Mouse (Mus musculus) layer of hippocampus, postnatal 25 days (tissue): ENCODE data around the gene Olfr96. TPM values are rescaled to one million over a fixed set of nuclear protein-coding genes. Genes with fewer than 3 reads are reported as not detected.

Experiments used
- DNase-seq, 2 experiments: peaks; one replicate each; pipeline ENCODE4 v3.0.0; 2022; ENCODE audit warnings: mixed read lengths in 2 of 2, low spot score in 1 of 2; ENCODE audit errors: extremely low spot score in 1 of 2
- total RNA-seq, 2 experiments: library from RNA; stranded (reverse); gene quantifications; 2 replicates each; pipeline ENCODE4 v1.2.3; 2021

Gene Olfr96
- total RNA-seq, 2 experiments from 2014 or later = not detected

DNA sequence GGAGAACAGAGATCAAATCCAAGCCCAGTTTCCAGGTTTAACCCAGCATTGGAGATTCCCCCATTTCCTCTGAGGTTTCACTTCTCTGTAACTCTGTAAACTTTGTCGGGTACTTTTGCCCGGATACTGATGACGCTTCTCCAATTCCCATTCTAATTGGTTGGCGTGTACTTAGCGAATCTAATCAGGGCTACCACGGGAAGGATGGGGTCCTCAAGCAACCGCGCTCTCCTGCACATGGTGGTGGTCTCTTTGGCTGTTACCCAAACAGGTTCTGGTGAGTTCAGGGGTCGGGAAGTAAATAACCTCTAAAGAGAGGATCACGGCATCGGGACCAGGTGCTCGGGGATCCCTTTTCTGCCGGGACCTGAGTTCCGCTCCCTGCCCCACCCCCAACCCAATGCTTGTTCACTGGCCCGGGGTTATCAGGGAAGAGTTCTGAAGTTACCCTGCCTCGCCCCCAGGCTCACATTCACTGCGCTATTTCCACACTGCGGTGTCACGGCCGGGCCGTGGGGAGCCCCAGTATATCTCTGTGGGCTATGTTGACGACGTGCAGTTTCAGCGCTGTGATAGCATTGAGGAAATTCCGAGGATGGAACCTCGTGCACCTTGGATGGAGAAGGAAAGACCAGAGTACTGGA, 50.2 kb downstream of the Olfr96 start, which contains the start of gene H2-M3:
H2-M3 (plus strand) TSS at position 163 of the 644 bp plus-strand sequence.
- peak; percentile 86 to 97 for DNase-seq

DNA sequence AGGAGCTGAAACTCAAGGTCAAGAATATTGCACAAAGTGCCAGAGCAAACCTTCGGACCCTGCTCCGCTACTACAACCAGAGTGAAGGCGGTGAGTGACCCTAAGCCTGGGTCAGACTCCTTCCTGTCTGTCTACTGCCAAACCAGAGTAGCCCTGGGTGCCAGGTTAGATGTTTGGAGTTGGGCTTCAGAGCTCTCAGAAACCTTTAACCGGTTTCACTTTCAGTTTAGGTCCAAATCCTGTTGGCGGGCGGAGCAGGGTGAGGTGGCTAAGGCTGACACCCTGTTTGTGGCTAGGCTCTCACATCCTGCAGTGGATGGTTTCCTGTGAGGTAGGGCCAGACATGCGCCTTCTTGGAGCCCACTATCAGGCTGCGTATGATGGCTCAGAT, 50.8 kb downstream of the Olfr96 start:
- DNase-seq = peak in 1 of 2 experiments; percentile 10

DNA sequence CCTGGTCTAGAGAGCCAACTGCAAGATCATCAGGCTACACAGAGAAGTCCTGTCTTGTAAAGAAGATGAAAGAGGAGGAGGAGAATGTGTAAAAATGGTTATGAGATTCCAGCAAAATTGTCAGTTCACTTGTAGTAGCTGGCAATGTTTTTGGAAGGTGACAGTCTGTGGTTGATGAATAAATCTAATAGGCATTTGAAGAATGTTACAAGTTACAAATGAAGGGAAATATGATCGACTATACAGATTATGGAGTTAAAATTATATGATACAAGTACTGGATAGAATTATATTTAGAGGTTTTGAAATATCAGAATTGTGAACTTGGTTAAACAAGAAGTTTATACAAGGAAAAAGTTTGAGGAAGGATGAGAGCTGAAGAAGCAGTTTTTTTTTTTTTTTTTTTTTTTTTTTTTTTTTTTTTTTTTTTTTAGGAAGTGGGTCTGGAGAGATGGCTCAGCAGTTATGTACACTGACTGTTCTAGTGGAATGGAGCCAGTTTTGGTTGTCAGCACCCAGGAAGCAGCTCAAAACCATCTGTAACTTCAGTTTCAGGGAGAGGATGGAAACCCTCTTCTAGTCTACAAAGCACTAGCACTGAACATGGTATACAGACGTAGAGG, 55.8 kb downstream of the Olfr96 start:
- no peak for DNase-seq

Other genes with a start within 250 kb of the Olfr96 start
- under 1 TPM in 1 of 2 experiments, not detected in 1; 0.32 TPM for gene 2410137M14Rik, start 238.9 kb upstream of the Olfr96 start, total RNA-seq
- gene H2-M5, start 230.6 kb upstream of the Olfr96 start, total RNA-seq = 1 to 10 TPM; 1.2 TPM
- 10 to 100 TPM; 14.5 to 21.7 TPM for gene Zfp57, start 219.0 kb upstream of the Olfr96 start, total RNA-seq
- gene Mog, start 196.7 kb upstream of the Olfr96 start, total RNA-seq = 100 to 1,000 TPM in 1 of 2 experiments, 10 to 100 TPM in 1; 96.8 to 121 TPM
- 100 to 1,000 TPM; 706 to 708 TPM for gene Gabbr1, start 174.2 kb upstream of the Olfr96 start, total RNA-seq
- gene Olfr90, start 131.6 kb upstream of the Olfr96 start, total RNA-seq = under 1 TPM in 1 of 2 experiments, not detected in 1; 0.14 TPM
- not detected for gene Olfr91, start 121.9 kb upstream of the Olfr96 start, total RNA-seq
- gene Olfr92, start 100.1 kb upstream of the Olfr96 start, total RNA-seq = not detected
- not detected for gene Olfr93, start 58.7 kb upstream of the Olfr96 start, total RNA-seq
- not detected for gene Ubd, start 26.3 kb upstream of the Olfr96 start, total RNA-seq
- not detected for gene Olfr94, start 19.2 kb upstream of the Olfr96 start, total RNA-seq
- not detected for gene Olfr95, start 7.0 kb upstream of the Olfr96 start, total RNA-seq
- not detected for gene Olfr97, start 17.2 kb downstream of the Olfr96 start, total RNA-seq
- gene Olfr98, start 43.6 kb downstream of the Olfr96 start, total RNA-seq = not detected
- 1 to 10 TPM; 1.2 to 2.2 TPM for gene H2-M3, start 50.1 kb downstream of the Olfr96 start, total RNA-seq
- not detected for gene Olfr99, start 63.3 kb downstream of the Olfr96 start, total RNA-seq
- gene Olfr101, start 84.2 kb downstream of the Olfr96 start, total RNA-seq = not detected
- gene Olfr102, start 96.9 kb downstream of the Olfr96 start, total RNA-seq = not detected
- not detected for gene Olfr103, start 119.6 kb downstream of the Olfr96 start, total RNA-seq
- gene Olfr104-ps, start 139.4 kb downstream of the Olfr96 start, total RNA-seq = not detected
- not detected for gene Olfr105-ps, start 158.9 kb downstream of the Olfr96 start, total RNA-seq
- gene Olfr106-ps, start 170.2 kb downstream of the Olfr96 start, total RNA-seq = not detected
- not detected for gene Olfr107, start 179.1 kb downstream of the Olfr96 start, total RNA-seq
- not detected for gene Olfr108, start 225.3 kb downstream of the Olfr96 start, total RNA-seq
- gene Olfr109, start 238.8 kb downstream of the Olfr96 start, total RNA-seq = not detected